Mouse (Mus musculus) lung, postnatal 25 days (tissue): ENCODE measurements around the gene Sf1.

Experiments used
- DNase-seq: peaks from one replicate; pipeline ENCODE4 v3.0.0; 2022; ENCODE audit warnings: low spot score

Sf1 gene

GRCm38 (mm10) chr19:6420481-6421210 is 57.2 kb downstream of the Sf1 start:
- DNase-seq = no peak

GRCm38 (mm10) chr19:6421211-6421590 is 57.7 kb downstream of the Sf1 start:
- DNase-seq = no peak

DNA sequence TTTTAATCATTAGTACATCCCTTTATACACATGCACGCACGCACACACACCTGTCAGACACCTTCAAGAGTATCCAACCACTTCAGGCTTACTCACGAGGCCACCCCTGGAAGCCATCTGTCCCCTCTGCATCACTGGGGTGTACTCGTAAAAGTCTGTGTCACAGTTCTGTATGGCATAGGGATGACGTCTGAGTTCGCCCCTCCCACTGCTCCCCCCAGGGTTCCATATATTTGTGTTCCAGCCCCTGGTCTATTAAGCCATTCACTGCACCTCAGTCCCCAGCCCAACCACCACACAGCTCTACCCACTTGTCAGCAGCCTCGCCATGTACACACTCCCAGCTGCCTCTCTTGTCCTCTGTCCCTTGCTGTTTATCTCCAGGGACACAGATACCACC is 58.5 kb downstream of the Sf1 start:
- no peak for DNase-seq

GRCm38 (mm10) chr19:6423241-6423640 is 59.8 kb downstream of the Sf1 start:
- DNase-seq = no peak

DNA sequence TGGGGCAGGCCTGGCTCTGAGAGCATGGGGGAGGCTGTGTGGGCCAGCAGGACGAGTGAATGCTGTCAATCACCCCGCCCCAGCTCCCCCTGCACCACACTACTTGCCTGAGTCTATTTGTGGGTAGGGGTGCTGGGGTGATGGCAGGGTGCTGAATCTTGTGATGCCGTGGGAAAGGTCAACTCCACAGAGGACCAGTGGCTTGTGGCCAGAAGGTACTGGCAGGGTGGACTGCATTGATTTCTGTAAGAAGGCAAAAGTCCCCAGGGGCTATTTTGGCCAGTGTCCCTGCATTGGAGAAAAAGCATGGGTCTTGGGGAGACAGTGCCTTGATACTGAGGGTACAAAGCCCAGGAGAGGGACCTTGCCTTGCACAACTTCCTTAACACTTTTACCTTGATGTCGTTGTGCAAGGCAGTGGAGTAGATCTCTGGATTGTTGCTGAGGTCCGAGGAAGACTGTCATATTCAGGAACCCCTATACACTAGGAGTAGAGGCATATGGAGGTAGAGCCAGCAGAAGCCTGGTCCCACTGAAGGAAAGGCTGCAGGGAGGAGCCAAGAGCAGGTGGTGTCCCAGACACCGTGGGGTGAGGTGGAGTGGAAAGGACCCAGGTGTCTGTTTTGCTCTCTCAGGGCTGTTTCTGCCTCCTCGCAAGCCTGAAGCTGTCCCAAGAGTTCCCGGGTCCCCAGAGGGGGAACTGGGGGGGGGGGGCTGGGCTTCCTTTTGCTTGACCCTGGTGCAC is 60.8 kb downstream of the Sf1 start:
- DNase-seq = no peak

GRCm38 (mm10) chr19:6425595-6425994 is 62.1 kb downstream of the Sf1 start:
- DNase-seq = no peak

DNA sequence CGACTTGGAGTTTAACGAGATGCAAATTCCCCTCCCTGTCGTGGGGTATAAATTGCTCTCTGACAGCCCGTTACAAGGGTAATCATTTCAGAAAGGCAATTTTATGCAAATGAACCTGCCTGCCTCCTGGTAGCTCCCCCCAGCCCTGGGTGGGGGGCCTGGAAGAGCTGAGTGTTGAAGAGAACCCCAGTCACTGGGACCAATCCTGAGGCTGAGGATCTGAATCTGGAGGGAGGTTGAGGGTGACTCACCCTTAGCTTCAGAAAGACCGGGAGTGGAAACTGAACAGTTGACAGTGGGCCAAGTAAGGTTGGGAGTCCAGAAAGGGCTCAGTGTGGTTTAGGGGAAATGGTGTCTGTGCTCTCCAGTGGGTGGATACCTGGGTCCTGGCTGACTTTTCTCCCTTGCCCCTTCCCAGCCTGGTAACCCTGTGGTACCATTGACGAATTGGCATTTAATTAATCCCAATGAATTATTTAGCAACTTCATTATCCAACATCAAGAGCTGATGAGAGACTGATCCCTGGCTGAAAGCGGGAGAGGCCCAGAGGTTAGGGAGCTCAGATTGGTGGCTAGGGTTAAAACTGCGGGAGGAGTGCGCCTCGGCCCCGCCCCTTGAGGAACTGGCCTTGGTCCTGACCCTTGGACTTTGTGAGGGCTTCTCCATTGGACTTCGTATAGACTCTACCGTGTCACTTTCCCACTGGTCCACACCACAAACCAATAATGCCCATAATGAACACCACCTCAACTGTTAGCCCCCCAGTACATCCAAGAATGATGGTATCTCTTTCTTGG is 63.4 kb downstream of the Sf1 start:
- no peak for DNase-seq
